Mouse (Mus musculus) ES-Bruce4 (cell line): Measurements from ENCODE around the gene Spred2.

ENCODE experiments used
- CTCF ChIP-seq: IDR thresholded peaks from one replicate; pipeline ENCODE4 v1.8.1; 2011; ENCODE audit warnings: low read depth, low read length
- EP300 ChIP-seq: IDR thresholded peaks from 2 replicates; pipeline ENCODE4 v1.6.1; 2011; ENCODE audit warnings: low read depth, low read length; ENCODE audit not compliant: insufficient read depth
- POLR2A ChIP-seq: IDR thresholded peaks from one replicate; pipeline ENCODE4 v1.8.1; 2011; ENCODE audit warnings: low read length; ENCODE audit not compliant: insufficient read depth

DNA sequence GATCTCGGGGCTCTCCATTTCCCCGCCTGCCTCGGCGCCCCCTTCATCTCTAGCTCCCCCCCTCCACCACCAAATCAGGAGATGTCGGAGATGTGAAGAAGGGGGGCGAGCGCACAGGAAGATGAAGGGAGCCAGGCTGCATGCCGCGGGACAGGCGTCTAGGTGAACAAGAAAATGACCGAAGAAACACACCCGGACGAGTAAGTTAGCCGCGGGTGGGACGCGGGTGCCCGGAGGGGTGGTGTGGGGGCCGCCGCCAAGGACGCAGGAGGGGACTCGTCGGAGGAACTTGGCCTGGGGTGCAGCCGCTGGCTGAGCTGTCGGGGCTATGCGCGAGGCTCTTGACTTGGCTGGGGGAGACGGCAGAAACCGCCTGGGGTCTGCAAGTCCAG, 578 bp downstream of the Spred2 start:
- TF ChIP-seq EP300, result no peak
- no peak for TF ChIP-seq CTCF
- no peak for TF ChIP-seq POLR2A
